Mouse (Mus musculus): ENCODE results near the gene Spint1. TPM values are rescaled to one million over a fixed set of nuclear protein-coding genes. Genes with fewer than 3 reads are reported as not detected.

Spint1 gene
- polyA plus RNA-seq, 1 experiment from 2014 or later: 0.65 TPM

DNA sequence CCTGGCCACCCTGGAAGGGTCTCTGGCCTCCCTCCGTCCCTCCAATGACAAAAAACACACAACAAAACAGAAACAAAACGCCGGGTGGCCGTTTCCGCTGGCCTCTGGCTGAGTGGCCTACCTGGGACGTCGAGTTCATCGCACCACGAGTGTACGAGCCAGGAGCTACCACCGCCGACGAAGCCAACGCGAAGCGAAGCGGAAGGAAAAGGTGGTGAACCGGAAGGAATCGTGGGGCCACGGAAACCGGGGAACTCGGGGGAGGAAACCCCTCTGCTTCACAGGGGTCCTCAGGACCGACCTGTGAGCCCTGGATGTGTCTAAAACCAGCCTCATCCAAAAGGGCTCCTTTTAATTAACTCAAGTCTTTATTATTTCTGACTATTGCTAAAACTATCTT lies 40.6 kb downstream of the Spint1 start:
- H3K4me1 ChIP-seq: no peaks in the 10 kb centered on the region
- no peak overlapping the region for H3K4me3 ChIP-seq
- H3K27me3 ChIP-seq (replicated peaks): no peaks in the 10 kb centered on the region
- no peak for ATAC-seq (replicated peaks)
- no peak overlapping the region for H3K27ac ChIP-seq
- no peak overlapping the region for H3K4me2 ChIP-seq
- H3K9ac ChIP-seq: no peak overlapping the region
- no peaks in the 10 kb centered on the region for H3K36me3 ChIP-seq (replicated peaks)
- H3K9me3 ChIP-seq: no peaks in the 10 kb centered on the region
- 92% methylated on average over 23 of the region's 23 CpGs for WGBS

- no peaks in the 10 kb centered on the region for H3K27me3 ChIP-seq (replicated peaks)
- no peaks in the 10 kb centered on the region for H3K4me1 ChIP-seq
- H3K27ac ChIP-seq: no peak overlapping the region
- no peak overlapping the region for H3K4me3 ChIP-seq
- WGBS: 95% methylated on average over 7 of the region's 7 CpGs
- H3K9ac ChIP-seq: no peak overlapping the region
- H3K36me3 ChIP-seq (replicated peaks): no peaks in the 10 kb centered on the region
- H3K4me2 ChIP-seq: no peak overlapping the region
- ATAC-seq (replicated peaks): no peak
- no peaks in the 10 kb centered on the region for H3K9me3 ChIP-seq
Observed at GRCm38 (mm10) chr2:119281899-119282565, 44.9 kb downstream of the Spint1 start.

DNA sequence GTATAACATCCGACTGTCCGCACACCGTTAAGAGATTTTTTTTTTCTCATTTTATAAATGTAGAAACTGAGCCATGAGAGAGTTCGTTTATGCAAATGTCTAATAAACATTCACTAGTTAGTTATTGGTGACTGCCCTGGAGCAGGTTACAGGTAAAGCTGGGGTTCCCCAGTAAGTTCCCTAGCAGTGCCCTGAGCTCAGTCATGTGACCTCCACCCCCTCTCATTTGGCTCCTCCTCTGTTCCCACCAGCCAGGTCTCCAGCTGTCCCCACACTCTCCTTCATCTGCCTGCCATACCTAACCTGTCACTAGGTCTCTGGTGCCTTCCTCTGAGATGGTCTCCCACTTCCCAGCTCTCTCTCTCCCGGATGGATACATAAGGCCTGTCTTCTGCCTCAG lies 50.2 kb downstream of the Spint1 start:
- Histone ChIP-seq H3K27ac (no peak overlapping the region), H3K4me1 (peaks cover 22% of the 10 kb centered on the region), H3K27me3 (replicated peaks) (no peaks in the 10 kb centered on the region), H3K4me3 (no peak overlapping the region), H3K9me3 (no peaks in the 10 kb centered on the region), H3K4me2 (no peak overlapping the region), H3K36me3 (replicated peaks) (0 out of 2 replicates have a peak, but pooled peaks cover 8% of the 10 kb centered on the region), H3K9ac (no peak overlapping the region)
- ATAC-seq (replicated peaks): no peak
- WGBS: 90% methylated on average over 5 of the region's 5 CpGs

DNA sequence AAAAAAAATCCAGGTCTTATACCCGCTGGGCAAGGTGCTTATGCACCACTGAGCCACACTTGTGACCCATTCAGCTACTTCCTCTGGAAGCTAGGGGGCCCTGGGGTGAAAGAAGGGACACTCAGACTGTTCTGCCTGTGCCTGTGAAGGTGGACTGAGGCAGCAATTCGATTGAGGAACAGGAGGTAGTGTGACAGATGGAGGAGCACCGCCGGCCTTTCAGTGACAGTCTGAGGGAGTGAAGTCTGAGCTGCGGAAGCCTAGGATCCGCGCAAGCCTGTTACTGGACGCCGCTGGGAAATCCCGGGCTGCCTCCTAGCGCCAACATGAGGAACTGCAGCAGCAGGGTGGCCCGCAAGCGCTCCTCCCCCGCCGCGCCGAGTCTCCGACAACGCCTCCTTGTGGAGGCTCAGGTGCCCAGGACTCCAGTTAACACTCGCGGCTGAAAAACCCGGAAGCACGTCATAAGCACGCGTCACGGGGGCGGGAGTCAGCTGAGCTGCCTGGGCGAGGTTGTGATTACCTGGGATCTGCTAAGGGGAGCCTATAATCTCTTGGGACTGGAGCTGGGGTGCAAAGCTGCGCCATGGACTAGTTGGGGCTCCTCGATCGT lies 51.2 kb downstream of the Spint1 start, which contains the start of gene Vps18:
Gene Vps18, plus strand, starts transcription at position 471 of the 613 bp plus-strand sequence.
- Histone ChIP-seq H3K27me3 (replicated peaks) (no peaks in the 10 kb centered on the region), H3K27ac (peak within 1 kb of the TSS; percentile 68), H3K4me1 (peaks cover 22% of the 10 kb centered on the region), H3K36me3 (replicated peaks) (peaks cover 14% of the 10 kb centered on the region; the same call in 1 of the 2 replicates), H3K9me3 (no peaks in the 10 kb centered on the region), H3K9ac (peak within 1 kb of the TSS; percentile 69), H3K4me2 (peak within 1 kb of the TSS; percentile 92), H3K4me3 (peak within 1 kb of the TSS; percentile 70)
- peak; percentile 97 for ATAC-seq (replicated peaks)
- under 1% methylated on average over 31 of the region's 31 CpGs for WGBS

DNA sequence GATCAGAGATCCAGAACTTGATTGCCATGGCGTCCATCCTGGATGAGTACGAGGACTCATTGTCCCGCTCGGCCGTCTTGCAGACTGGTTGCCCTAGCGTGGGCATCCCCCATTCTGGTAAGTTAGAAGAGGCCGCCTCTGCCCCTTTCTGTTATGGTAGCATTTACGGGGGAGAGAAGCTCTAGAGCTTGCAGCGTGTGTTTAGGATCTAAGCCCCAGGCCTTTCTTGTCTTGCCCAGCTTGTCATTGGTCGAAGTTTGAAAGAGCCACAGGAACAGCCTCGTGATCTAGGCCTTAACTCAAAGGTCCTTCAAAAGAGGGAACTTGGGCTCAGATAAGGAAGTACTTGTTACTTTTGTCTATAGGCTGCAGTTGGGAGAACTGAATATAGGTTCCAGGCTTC lies 51.9 kb downstream of the Spint1 start:
- Histone ChIP-seq H3K36me3 (replicated peaks) (peaks cover 20% of the 10 kb centered on the region; the same call in 1 of the 2 replicates), H3K9ac (peak overlapping the region; percentile 69), H3K4me2 (peak overlapping the region; percentile 92), H3K4me3 (peak overlapping the region; percentile 70), H3K9me3 (no peaks in the 10 kb centered on the region), H3K27me3 (replicated peaks) (no peaks in the 10 kb centered on the region), H3K4me1 (peaks cover 22% of the 10 kb centered on the region), H3K27ac (peak overlapping the region; percentile 60)
- peak; percentile 32; the same call in 1 of the 2 replicates for ATAC-seq (replicated peaks)
- 3% methylated on average over 11 of the region's 11 CpGs for WGBS

GRCm38 (mm10) chr2:119292281-119292680 lies 55.1 kb downstream of the Spint1 start:
- WGBS: 94% methylated on average over 5 of the region's 5 CpGs
- peaks cover 24% of the 10 kb centered on the region; the same call in 1 of the 2 replicates for H3K36me3 ChIP-seq (replicated peaks)

GRCm38 (mm10) chr2:119292852-119293251 lies 55.7 kb downstream of the Spint1 start:
- Histone ChIP-seq H3K9me3 (no peaks in the 10 kb centered on the region), H3K9ac (no peak overlapping the region), H3K36me3 (replicated peaks) (peaks cover 30% of the 10 kb centered on the region; the same call in 1 of the 2 replicates), H3K27ac (no peak overlapping the region), H3K27me3 (replicated peaks) (no peaks in the 10 kb centered on the region), H3K4me1 (peaks cover 20% of the 10 kb centered on the region), H3K4me3 (no peak overlapping the region), H3K4me2 (no peak overlapping the region)
- 90% methylated on average over 17 of the region's 17 CpGs for WGBS
- no peak for ATAC-seq (replicated peaks)

More at GRCm38 (mm10) chr2:119292281-119292680, 55.1 kb downstream of the Spint1 start:
- Histone ChIP-seq H3K27ac (no peak overlapping the region), H3K27me3 (replicated peaks) (no peaks in the 10 kb centered on the region), H3K9me3 (no peaks in the 10 kb centered on the region), H3K4me1 (peaks cover 22% of the 10 kb centered on the region), H3K9ac (no peak overlapping the region), H3K4me3 (no peak overlapping the region), H3K4me2 (no peak overlapping the region)
- ATAC-seq (replicated peaks): no peak

DNA sequence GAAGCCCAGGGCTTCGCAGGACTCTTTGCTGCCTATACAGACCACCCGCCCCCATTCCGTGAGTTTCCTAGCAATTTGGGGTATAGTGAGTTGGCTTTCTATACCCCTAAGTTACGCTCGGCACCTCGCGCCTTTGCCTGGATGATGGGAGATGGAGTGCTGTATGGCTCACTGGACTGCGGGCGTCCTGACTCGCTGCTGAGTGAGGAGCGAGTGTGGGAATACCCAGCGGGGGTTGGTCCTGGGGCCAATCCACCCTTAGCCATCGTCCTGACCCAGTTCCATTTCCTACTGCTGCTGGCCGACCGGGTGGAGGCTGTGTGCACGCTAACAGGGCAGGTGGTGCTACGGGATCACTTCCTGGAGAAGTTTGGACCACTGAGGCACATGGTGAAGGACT lies 56.1 kb downstream of the Spint1 start:
- peaks cover 31% of the 10 kb centered on the region; the same call in 1 of the 2 replicates for H3K36me3 ChIP-seq (replicated peaks)
- no peak for ATAC-seq (replicated peaks)
- H3K4me3 ChIP-seq: no peak overlapping the region
- H3K4me2 ChIP-seq: no peak overlapping the region
- H3K9ac ChIP-seq: no peak overlapping the region
- H3K27me3 ChIP-seq (replicated peaks): no peaks in the 10 kb centered on the region
- H3K27ac ChIP-seq: no peak overlapping the region
- WGBS: 95% methylated on average over 17 of the region's 17 CpGs
- H3K4me1 ChIP-seq: peaks cover 18% of the 10 kb centered on the region
- no peaks in the 10 kb centered on the region for H3K9me3 ChIP-seq

GRCm38 (mm10) chr2:119293776-119294390 lies 56.7 kb downstream of the Spint1 start:
- no peaks in the 10 kb centered on the region for H3K27me3 ChIP-seq (replicated peaks)

GRCm38 (mm10) chr2:119294411-119294810 lies 57.2 kb downstream of the Spint1 start:
- Histone ChIP-seq H3K4me3 (no peak overlapping the region), H3K27me3 (replicated peaks) (no peaks in the 10 kb centered on the region), H3K4me2 (no peak overlapping the region), H3K27ac (no peak overlapping the region), H3K9ac (no peak overlapping the region), H3K9me3 (no peaks in the 10 kb centered on the region), H3K4me1 (peaks cover 15% of the 10 kb centered on the region), H3K36me3 (replicated peaks) (peaks cover 31% of the 10 kb centered on the region; the same call in 1 of the 2 replicates)
- no peak for ATAC-seq (replicated peaks)
- WGBS: 93% methylated on average over 18 of the region's 18 CpGs

More at GRCm38 (mm10) chr2:119293776-119294390, 56.7 kb downstream of the Spint1 start:
- Histone ChIP-seq H3K9me3 (no peaks in the 10 kb centered on the region), H3K9ac (no peak overlapping the region), H3K4me2 (no peak overlapping the region), H3K4me3 (no peak overlapping the region), H3K27ac (no peak overlapping the region), H3K36me3 (replicated peaks) (peaks cover 31% of the 10 kb centered on the region; the same call in 1 of the 2 replicates), H3K4me1 (peaks cover 18% of the 10 kb centered on the region)
- 93% methylated on average over 34 of the region's 34 CpGs for WGBS
- ATAC-seq (replicated peaks): no peak

- WGBS: 94% methylated on average over 12 of the region's 12 CpGs
- Histone ChIP-seq H3K4me3 (no peak overlapping the region), H3K27ac (no peak overlapping the region), H3K9ac (no peak overlapping the region), H3K4me1 (peaks cover 17% of the 10 kb centered on the region), H3K36me3 (replicated peaks) (peaks cover 29% of the 10 kb centered on the region; the same call in 1 of the 2 replicates), H3K9me3 (no peaks in the 10 kb centered on the region), H3K4me2 (no peak overlapping the region), H3K27me3 (replicated peaks) (no peaks in the 10 kb centered on the region)
- no peak for ATAC-seq (replicated peaks)
Observed at GRCm38 (mm10) chr2:119296756-119297155, 59.6 kb downstream of the Spint1 start.

DNA sequence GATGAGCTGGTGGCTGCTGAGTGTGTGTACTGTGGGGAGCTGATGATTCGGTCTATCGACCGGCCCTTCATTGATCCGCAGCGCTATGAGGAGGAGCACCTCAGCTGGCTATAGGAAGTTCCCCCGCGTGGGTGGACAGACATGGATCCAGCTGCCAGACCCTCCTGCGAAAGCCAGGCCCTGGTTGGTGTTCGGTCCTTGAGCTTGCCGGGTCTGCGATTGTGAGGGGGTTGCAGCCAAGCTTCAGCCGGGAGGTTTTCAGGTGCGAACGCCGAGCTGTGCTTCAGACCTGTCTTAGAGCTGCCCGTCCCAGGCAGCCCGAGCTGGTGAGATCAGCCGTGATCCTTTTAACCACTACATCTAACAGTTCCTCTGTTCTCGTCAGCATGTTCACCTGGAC lies 60.3 kb downstream of the Spint1 start:
- Histone ChIP-seq H3K9ac (no peak overlapping the region), H3K4me3 (no peak overlapping the region), H3K36me3 (replicated peaks) (peaks cover 23% of the 10 kb centered on the region; the same call in 1 of the 2 replicates), H3K27me3 (replicated peaks) (no peaks in the 10 kb centered on the region), H3K9me3 (no peaks in the 10 kb centered on the region), H3K27ac (no peak overlapping the region), H3K4me2 (no peak overlapping the region), H3K4me1 (peaks cover 17% of the 10 kb centered on the region)
- 96% methylated on average over 19 of the region's 19 CpGs for WGBS
- no peak for ATAC-seq (replicated peaks)

Measured in midbrain, embryonic 15.5 days (tissue).